Mouse (Mus musculus): ENCODE results near the gene Tpi1. TPM values are rescaled to one million over a fixed set of nuclear protein-coding genes. Genes with fewer than 3 reads are reported as not detected.
"Not testable (repeated sequence)": the region's sequence is repeated elsewhere in the genome, so short reads cannot be mapped to it uniquely, and the experiment has no call there.

Gene Tpi1
- polyA plus RNA-seq, 1 experiment from 2014 or later, result 450 TPM

DNA sequence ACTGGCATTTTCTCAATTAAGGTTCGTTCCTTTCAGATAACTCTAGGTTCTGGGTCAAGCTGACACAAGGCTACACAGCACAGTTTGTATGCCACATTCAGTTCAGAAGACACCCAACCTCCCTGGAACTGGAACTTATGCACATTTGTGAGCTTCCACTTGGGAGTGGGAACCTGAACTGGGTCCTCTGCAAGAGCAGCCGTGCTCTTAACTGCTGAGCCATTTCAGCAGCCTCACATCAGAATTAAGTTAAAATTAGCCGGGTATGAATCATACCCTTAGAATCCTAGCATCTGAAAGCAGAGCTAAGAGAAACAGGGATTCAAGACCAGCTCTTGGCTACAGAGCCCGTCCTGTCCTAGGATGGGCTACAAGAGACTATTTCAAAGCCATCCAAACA lies 6.7 kb downstream of the Tpi1 start:
- Histone ChIP-seq H3K4me2 (ENCODE audit: low read depth, low read length) (no peak overlapping the region), H3K4me3 (ENCODE audit: low read depth, low read length) (no peak overlapping the region), H3K9me3 (replicated peaks; ENCODE audit: control insufficient read depth, low read length) (no peaks in the 10 kb centered on the region), H3K27ac (ENCODE audit: low read length) (no peak overlapping the region), H3K27me3 (ENCODE audit: control insufficient read depth, insufficient read depth, low read depth, low read length) (no peaks in the 10 kb centered on the region), H3K4me1 (ENCODE audit: control insufficient read depth, low read depth, low read length) (peaks cover 53% of the 10 kb centered on the region), H3K36me3 (ENCODE audit: control insufficient read depth, insufficient read depth) (peaks cover 12% of the 10 kb centered on the region), H3K9ac (ENCODE audit: low read depth, low read length) (no peak overlapping the region)
- no peak for ATAC-seq (ENCODE audit: low read depth)
- 71% methylated on average over 4 of the region's 4 CpGs for WGBS (ENCODE audit: insufficient replicate concordance)

DNA sequence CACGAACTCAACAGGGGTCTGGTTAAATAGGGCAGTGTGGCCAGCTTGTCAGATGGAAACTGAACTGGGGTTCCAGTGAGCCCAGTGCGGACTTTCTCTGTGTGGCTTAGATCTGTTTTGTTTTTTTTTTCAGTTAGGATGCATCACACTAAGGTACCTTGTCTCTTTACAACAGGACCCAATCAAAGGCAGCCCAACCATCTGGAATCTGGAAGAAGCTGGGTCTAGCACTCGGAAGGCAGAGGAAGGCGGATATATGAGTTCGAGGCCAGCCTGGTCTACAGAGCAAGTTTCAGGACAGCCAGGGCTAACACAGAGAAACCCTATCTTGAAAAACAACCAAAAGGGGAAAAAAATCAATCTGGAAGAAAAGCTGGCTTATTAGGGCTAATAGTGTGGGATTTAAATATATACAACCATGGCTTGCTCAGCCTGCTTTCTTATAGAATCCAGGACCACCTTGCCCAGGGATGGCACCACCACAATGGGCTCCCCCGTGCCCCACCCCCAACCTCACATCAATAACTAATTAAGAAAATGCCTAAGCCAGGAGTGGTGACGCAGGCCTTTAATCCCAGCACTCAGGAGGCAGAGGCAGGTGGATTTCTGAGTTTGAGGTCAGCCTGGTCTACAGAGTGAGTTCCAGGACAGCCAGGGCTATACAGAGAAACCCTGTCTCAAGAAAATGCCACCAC lies 7.5 kb downstream of the Tpi1 start:
- WGBS (ENCODE audit: insufficient replicate concordance), result 76% methylated on average over 7 of the region's 7 CpGs
- H3K27me3 ChIP-seq (ENCODE audit: control insufficient read depth, insufficient read depth, low read depth, low read length), result no peaks in the 10 kb centered on the region
- H3K9me3 ChIP-seq (replicated peaks; ENCODE audit: control insufficient read depth, low read length), result no peaks in the 10 kb centered on the region
- H3K4me1 ChIP-seq (ENCODE audit: control insufficient read depth, low read depth, low read length), result peaks cover 46% of the 10 kb centered on the region
- no peak overlapping the region; the same call in 1 of the 2 replicates for H3K9ac ChIP-seq (ENCODE audit: low read depth, low read length)
- ATAC-seq (ENCODE audit: low read depth), result no peak
- H3K27ac ChIP-seq (ENCODE audit: low read length), result peak overlapping the region; percentile 88
- H3K4me2 ChIP-seq (ENCODE audit: low read depth, low read length), result peak overlapping the region; percentile 89
- peaks cover 5% of the 10 kb centered on the region for H3K36me3 ChIP-seq (ENCODE audit: control insufficient read depth, insufficient read depth)
- peak overlapping the region; percentile 63 for H3K4me3 ChIP-seq (ENCODE audit: low read depth, low read length)

DNA sequence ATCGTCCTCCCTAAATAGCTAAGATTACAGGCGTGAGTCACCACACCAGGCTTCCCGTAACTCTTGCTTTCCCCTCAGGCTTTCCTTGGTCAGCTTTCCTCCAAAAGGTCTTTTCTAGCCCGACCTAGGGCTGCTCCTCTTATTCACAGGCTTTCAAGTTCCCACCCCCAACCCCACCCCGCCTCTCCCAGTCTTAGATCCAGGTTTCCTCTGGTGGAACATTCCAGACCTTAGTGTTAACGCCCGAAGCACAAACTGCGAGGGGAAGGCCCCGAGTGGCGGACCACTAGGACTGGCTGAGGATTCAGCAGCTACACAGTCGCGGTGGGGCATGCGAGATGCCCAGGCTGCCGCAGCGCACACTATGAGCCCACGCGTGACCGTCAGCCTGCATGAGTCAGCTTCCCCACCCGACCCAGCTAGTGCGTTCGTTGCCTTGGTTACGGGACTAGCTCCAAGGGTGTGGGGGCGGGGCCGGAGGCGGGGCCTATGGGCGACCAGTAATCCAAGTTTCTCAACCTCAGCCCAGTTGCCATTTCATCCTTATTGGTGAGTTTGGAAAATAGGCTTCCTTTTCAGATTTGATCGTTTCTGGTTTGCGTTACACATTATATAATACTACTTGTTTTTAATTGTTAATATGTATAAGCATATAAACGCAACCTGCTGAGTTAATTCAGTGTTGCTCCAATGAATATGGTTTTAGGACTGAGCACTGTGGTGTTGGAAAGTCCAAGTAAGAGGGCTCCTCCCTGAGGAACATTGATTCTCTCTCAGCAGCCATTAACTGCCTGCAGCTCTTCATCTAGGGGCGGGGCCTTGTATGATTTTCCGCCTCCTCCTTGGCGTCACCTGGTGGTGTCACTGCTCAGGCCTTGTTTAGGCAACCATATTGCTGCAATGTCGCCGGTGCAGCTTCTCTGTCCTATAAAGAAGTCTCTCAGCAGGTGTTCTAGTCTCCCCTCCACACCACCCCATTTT lies 8.5 kb downstream of the Tpi1 start:
- H3K27ac ChIP-seq (ENCODE audit: low read length), result peak overlapping the region; percentile 88
- 2% methylated on average over 34 of the region's 34 CpGs for WGBS (ENCODE audit: insufficient replicate concordance)
- no peaks in the 10 kb centered on the region for H3K9me3 ChIP-seq (replicated peaks; ENCODE audit: control insufficient read depth, low read length)
- H3K4me2 ChIP-seq (ENCODE audit: low read depth, low read length), result peak overlapping the region; percentile 89
- peaks cover 45% of the 10 kb centered on the region for H3K4me1 ChIP-seq (ENCODE audit: control insufficient read depth, low read depth, low read length)
- H3K9ac ChIP-seq (ENCODE audit: low read depth, low read length), result peak overlapping the region; percentile 56
- peak overlapping the region; percentile 63 for H3K4me3 ChIP-seq (ENCODE audit: low read depth, low read length)
- H3K27me3 ChIP-seq (ENCODE audit: control insufficient read depth, insufficient read depth, low read depth, low read length), result no peaks in the 10 kb centered on the region
- peak; percentile 77 for ATAC-seq (ENCODE audit: low read depth)
- H3K36me3 ChIP-seq (ENCODE audit: control insufficient read depth, insufficient read depth), result no peaks in the 10 kb centered on the region

DNA sequence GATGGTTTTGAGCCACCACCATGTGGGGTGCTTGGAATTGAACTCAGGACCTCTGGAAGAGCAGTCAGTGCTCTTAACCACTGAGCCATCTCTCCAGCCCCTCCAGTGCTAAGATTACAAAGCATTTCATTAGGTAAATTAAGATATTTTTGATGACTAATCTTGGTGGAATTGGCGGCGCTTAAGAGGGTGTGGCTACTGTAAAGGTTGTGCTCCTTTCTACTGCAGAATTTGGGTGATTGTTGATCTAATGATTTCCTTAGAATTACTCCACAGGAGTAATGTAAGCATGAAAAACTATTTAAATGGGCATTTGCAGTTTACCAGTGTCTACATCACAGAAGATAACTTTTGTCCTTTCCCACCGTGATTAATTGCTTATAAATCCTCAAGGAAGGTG lies 9.8 kb downstream of the Tpi1 start:
- H3K9me3 ChIP-seq (replicated peaks; ENCODE audit: control insufficient read depth, low read length), result no peaks in the 10 kb centered on the region
- no peak overlapping the region for H3K4me2 ChIP-seq (ENCODE audit: low read depth, low read length)
- H3K27me3 ChIP-seq (ENCODE audit: control insufficient read depth, insufficient read depth, low read depth, low read length), result no peaks in the 10 kb centered on the region
- no peak overlapping the region for H3K9ac ChIP-seq (ENCODE audit: low read depth, low read length)
- WGBS (ENCODE audit: insufficient replicate concordance), result 41% methylated on average over 3 of the region's 3 CpGs
- H3K4me1 ChIP-seq (ENCODE audit: control insufficient read depth, low read depth, low read length), result peaks cover 36% of the 10 kb centered on the region
- ATAC-seq (ENCODE audit: low read depth), result no peak
- H3K4me3 ChIP-seq (ENCODE audit: low read depth, low read length), result no peak overlapping the region
- no peak overlapping the region for H3K27ac ChIP-seq (ENCODE audit: low read length)
- no peaks in the 10 kb centered on the region for H3K36me3 ChIP-seq (ENCODE audit: control insufficient read depth, insufficient read depth)

DNA sequence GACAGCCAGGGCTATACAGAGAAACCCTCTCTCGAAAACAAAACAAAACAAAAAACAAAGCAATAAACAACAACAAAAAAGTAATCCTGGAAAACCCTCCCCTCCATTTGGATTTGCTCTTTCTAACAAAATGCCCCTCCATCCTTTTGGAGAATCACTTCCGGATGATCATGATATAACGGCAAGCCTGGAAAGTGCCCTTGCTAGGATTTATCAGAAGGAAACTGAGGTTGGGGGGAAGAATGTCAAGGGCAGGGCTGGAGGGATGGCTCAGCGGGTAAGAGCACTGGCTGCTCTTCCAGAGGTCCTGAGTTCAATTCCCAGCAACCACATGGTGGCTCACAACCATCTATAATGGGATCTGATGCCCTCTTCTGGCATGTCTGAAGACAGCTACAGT lies 10.4 kb downstream of the Tpi1 start:
- H3K27ac ChIP-seq (ENCODE audit: low read length); H3K9ac ChIP-seq (ENCODE audit: low read depth, low read length); H3K9me3 ChIP-seq (replicated peaks; ENCODE audit: control insufficient read depth, low read length); H3K4me3 ChIP-seq (ENCODE audit: low read depth, low read length); H3K36me3 ChIP-seq (ENCODE audit: control insufficient read depth, insufficient read depth); ATAC-seq (ENCODE audit: low read depth); H3K27me3 ChIP-seq (ENCODE audit: control insufficient read depth, insufficient read depth, low read depth, low read length); H3K4me2 ChIP-seq (ENCODE audit: low read depth, low read length): not testable (repeated sequence)
- peaks cover 36% of the 10 kb centered on the region for H3K4me1 ChIP-seq (ENCODE audit: control insufficient read depth, low read depth, low read length)
- 88% methylated on average over 4 of the region's 4 CpGs for WGBS (ENCODE audit: insufficient replicate concordance)

DNA sequence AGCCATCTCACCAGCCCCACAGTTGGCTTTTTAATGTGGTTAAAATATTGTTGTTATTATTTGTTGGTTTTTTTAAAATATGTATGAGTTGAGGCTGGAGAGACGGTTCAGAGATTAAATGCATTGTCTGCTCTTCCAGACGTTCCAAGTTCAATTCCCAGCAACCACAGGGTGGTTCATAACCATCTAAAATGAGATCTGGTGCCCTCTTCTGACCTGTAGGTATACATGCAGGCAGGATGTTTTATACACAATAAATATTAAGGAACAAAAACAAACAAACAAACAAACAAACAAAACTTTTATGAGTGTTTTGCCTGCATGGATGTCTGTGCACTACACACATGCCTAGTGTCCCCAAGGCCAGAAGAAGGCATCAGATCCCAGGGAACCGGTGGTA lies 11.0 kb downstream of the Tpi1 start:
- Histone ChIP-seq H3K27me3 (ENCODE audit: control insufficient read depth, insufficient read depth, low read depth, low read length) (no peaks in the 10 kb centered on the region), H3K4me2 (ENCODE audit: low read depth, low read length) (no peak overlapping the region), H3K4me1 (ENCODE audit: control insufficient read depth, low read depth, low read length) (peaks cover 31% of the 10 kb centered on the region), H3K9me3 (replicated peaks; ENCODE audit: control insufficient read depth, low read length) (no peaks in the 10 kb centered on the region), H3K4me3 (ENCODE audit: low read depth, low read length) (no peak overlapping the region), H3K9ac (ENCODE audit: low read depth, low read length) (no peak overlapping the region), H3K27ac (ENCODE audit: low read length) (no peak overlapping the region), H3K36me3 (ENCODE audit: control insufficient read depth, insufficient read depth) (no peaks in the 10 kb centered on the region)
- ATAC-seq (ENCODE audit: low read depth), result no peak
- 63% methylated on average over 3 of the region's 3 CpGs for WGBS (ENCODE audit: insufficient replicate concordance)

DNA sequence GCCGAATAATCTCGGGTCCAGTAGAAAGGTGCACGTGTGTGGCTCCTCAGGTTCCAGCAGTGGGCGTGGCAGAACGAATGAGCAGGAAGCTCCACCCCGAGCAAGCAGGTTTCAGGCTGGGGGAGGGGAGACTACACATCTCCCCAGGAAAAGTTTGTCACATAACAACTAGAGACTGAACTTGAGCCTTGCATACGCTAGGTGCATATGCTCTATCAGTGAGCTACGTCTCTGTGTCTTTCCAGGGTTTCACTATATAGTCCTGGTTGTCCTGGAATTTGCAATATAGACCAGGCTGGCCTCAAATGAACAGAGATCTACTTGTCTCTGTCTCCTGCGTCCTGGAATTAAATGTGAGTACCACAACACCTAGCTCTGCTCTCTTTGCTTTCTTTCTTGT lies 11.7 kb downstream of the Tpi1 start:
- WGBS (ENCODE audit: insufficient replicate concordance), result 14% methylated on average over 5 of the region's 9 CpGs
- not testable (repeated sequence) for H3K9me3 ChIP-seq (replicated peaks; ENCODE audit: control insufficient read depth, low read length); H3K36me3 ChIP-seq (ENCODE audit: control insufficient read depth, insufficient read depth); ATAC-seq (ENCODE audit: low read depth); H3K27me3 ChIP-seq (ENCODE audit: control insufficient read depth, insufficient read depth, low read depth, low read length)
- H3K4me3 ChIP-seq (ENCODE audit: low read depth, low read length), result peak overlapping the region; percentile 43
- H3K27ac ChIP-seq (ENCODE audit: low read length), result peak overlapping the region; percentile 73
- peaks cover 26% of the 10 kb centered on the region for H3K4me1 ChIP-seq (ENCODE audit: control insufficient read depth, low read depth, low read length)
- 0 out of 2 replicates have a peak overlapping the region, but pooled peaks have one; percentile 20 for H3K9ac ChIP-seq (ENCODE audit: low read depth, low read length)
- peak overlapping the region; percentile 59 for H3K4me2 ChIP-seq (ENCODE audit: low read depth, low read length)

DNA sequence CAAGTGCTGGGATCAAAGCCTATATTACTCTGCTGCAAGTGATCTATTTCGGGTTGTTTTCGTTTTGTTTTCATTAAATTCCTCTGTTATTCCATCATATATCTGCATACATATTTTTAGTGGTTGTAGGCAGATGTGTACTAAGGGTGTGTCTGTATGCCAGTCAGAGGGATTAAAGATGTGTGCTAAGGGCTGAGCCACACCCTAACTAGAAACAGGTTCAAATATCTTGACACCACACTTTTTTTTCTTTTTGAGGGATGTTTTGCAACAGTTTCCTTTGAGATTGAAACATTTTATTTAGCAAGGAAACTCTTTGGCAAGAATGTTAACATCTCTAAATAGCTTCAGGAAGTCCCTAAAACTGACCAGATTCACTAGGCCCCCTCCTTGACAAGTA lies 17.9 kb downstream of the Tpi1 start:
- H3K9ac ChIP-seq (ENCODE audit: low read depth, low read length), result no peak overlapping the region
- no peak overlapping the region for H3K27ac ChIP-seq (ENCODE audit: low read length)
- WGBS (ENCODE audit: insufficient replicate concordance), result 75% methylated on average over 2 of the region's 2 CpGs
- ATAC-seq (ENCODE audit: low read depth), result no peak
- H3K4me2 ChIP-seq (ENCODE audit: low read depth, low read length), result no peak overlapping the region
- H3K4me1 ChIP-seq (ENCODE audit: control insufficient read depth, low read depth, low read length), result peaks cover 2% of the 10 kb centered on the region
- no peaks in the 10 kb centered on the region for H3K9me3 ChIP-seq (replicated peaks; ENCODE audit: control insufficient read depth, low read length)
- H3K4me3 ChIP-seq (ENCODE audit: low read depth, low read length), result no peak overlapping the region
- H3K36me3 ChIP-seq (ENCODE audit: control insufficient read depth, insufficient read depth), result no peaks in the 10 kb centered on the region
- H3K27me3 ChIP-seq (ENCODE audit: control insufficient read depth, insufficient read depth, low read depth, low read length), result no peaks in the 10 kb centered on the region

DNA sequence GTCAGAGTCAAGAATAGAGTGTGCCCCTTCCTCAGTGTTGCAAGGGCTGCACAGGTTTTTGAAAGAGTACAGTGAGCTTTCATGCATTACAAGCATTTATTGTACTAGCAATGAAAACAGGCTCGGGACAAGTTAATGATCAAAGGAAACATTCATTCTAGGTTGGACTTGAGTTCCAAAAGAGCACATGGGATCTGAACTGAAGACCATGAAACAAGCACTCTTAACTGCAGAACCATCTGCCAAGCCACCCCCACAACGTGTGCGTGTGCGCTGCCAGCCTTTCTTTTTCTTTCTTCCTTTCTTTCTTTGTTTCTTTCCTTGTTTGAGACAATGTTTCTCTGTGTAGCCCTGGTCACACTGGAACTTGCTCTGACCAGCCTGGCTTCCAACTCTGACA lies 18.3 kb downstream of the Tpi1 start:
- Histone ChIP-seq H3K4me3 (ENCODE audit: low read depth, low read length) (no peak overlapping the region), H3K9me3 (replicated peaks; ENCODE audit: control insufficient read depth, low read length) (no peaks in the 10 kb centered on the region), H3K4me1 (ENCODE audit: control insufficient read depth, low read depth, low read length) (peaks cover 2% of the 10 kb centered on the region), H3K27ac (ENCODE audit: low read length) (no peak overlapping the region), H3K4me2 (ENCODE audit: low read depth, low read length) (no peak overlapping the region), H3K36me3 (ENCODE audit: control insufficient read depth, insufficient read depth) (no peaks in the 10 kb centered on the region), H3K9ac (ENCODE audit: low read depth, low read length) (no peak overlapping the region), H3K27me3 (ENCODE audit: control insufficient read depth, insufficient read depth, low read depth, low read length) (no peaks in the 10 kb centered on the region)
- no peak for ATAC-seq (ENCODE audit: low read depth)
- 72% methylated on average over 4 of the region's 4 CpGs for WGBS (ENCODE audit: insufficient replicate concordance)

All from liver, embryonic 16.5 days (tissue).